Mouse (Mus musculus): ENCODE measurements around the gene 1810009A15Rik. TPM values are rescaled to one million over a fixed set of nuclear protein-coding genes. Genes with fewer than 3 reads are reported as not detected.

1810009A15Rik gene
- polyA plus RNA-seq, 1 experiment from 2014 or later = 39.0 TPM

- Histone ChIP-seq H3K4me2 (ENCODE audit: low read depth, low read length) (peak within 1 kb of the TSS; percentile 90), H3K27ac (ENCODE audit: low read depth, low read length) (peak within 1 kb of the TSS; percentile 78), H3K9me3 (ENCODE audit: control insufficient read depth, low read length) (no peaks in the 10 kb centered on the region), H3K36me3 (ENCODE audit: control insufficient read depth, insufficient read depth, low read length) (peaks cover 30% of the 10 kb centered on the region), H3K4me1 (ENCODE audit: control insufficient read depth, insufficient read depth, low read length) (peaks cover 11% of the 10 kb centered on the region), H3K9ac (replicated peaks; ENCODE audit: low read depth, low read length) (peak within 1 kb of the TSS; percentile 97), H3K27me3 (ENCODE audit: control insufficient read depth, insufficient read depth, low read length) (no peaks in the 10 kb centered on the region; the same call in 1 of the 2 replicates), H3K4me3 (ENCODE audit: low read depth, low read length) (peak within 1 kb of the TSS; percentile 98)
- under 1% methylated on average over 56 of the region's 59 CpGs for WGBS
- ATAC-seq (ENCODE audit: low read depth) = peak; percentile 98
Observed at GRCm38 (mm10) chr19:8871267-8872186, 17.1 kb upstream of the 1810009A15Rik start, which contains the start of gene Ubxn1. Gene Ubxn1 (plus strand): TSS chr19:8871496.

- ATAC-seq (ENCODE audit: low read depth) = no peak
- WGBS = 80% methylated on average over 10 of the region's 10 CpGs
- peak overlapping the region; percentile 97 for H3K9ac ChIP-seq (replicated peaks; ENCODE audit: low read depth, low read length)
- peaks cover 34% of the 10 kb centered on the region for H3K36me3 ChIP-seq (ENCODE audit: control insufficient read depth, insufficient read depth, low read length)
- no peak overlapping the region for H3K27ac ChIP-seq (ENCODE audit: low read depth, low read length)
- H3K27me3 ChIP-seq (ENCODE audit: control insufficient read depth, insufficient read depth, low read length) = no peaks in the 10 kb centered on the region; the same call in 1 of the 2 replicates
- no peaks in the 10 kb centered on the region for H3K9me3 ChIP-seq (ENCODE audit: control insufficient read depth, low read length)
- peak overlapping the region; percentile 90 for H3K4me2 ChIP-seq (ENCODE audit: low read depth, low read length)
- peaks cover 11% of the 10 kb centered on the region for H3K4me1 ChIP-seq (ENCODE audit: control insufficient read depth, insufficient read depth, low read length)
- peak overlapping the region; percentile 98 for H3K4me3 ChIP-seq (ENCODE audit: low read depth, low read length)
Observed at GRCm38 (mm10) chr19:8872266-8872840, 16.3 kb upstream of the 1810009A15Rik start.

GRCm38 (mm10) chr19:8875031-8875430 is 13.6 kb upstream of the 1810009A15Rik start:
- Histone ChIP-seq H3K27ac (ENCODE audit: low read depth, low read length) (no peak overlapping the region), H3K4me1 (ENCODE audit: control insufficient read depth, insufficient read depth, low read length) (peaks cover 19% of the 10 kb centered on the region), H3K4me3 (ENCODE audit: low read depth, low read length) (no peak overlapping the region), H3K9me3 (ENCODE audit: control insufficient read depth, low read length) (no peaks in the 10 kb centered on the region), H3K4me2 (ENCODE audit: low read depth, low read length) (no peak overlapping the region), H3K36me3 (ENCODE audit: control insufficient read depth, insufficient read depth, low read length) (peaks cover 34% of the 10 kb centered on the region), H3K9ac (replicated peaks; ENCODE audit: low read depth, low read length) (no peak overlapping the region), H3K27me3 (ENCODE audit: control insufficient read depth, insufficient read depth, low read length) (no peaks in the 10 kb centered on the region; the same call in 1 of the 2 replicates)
- no peak for ATAC-seq (ENCODE audit: low read depth)
- WGBS = 95% methylated on average over 7 of the region's 7 CpGs

- Histone ChIP-seq H3K4me2 (ENCODE audit: low read depth, low read length) (peak within 1 kb of the TSS; percentile 91), H3K27ac (ENCODE audit: low read depth, low read length) (peak within 1 kb of the TSS; percentile 85), H3K9ac (replicated peaks; ENCODE audit: low read depth, low read length) (peak within 1 kb of the TSS; percentile 82), H3K36me3 (ENCODE audit: control insufficient read depth, insufficient read depth, low read length) (peaks cover 12% of the 10 kb centered on the region), H3K9me3 (ENCODE audit: control insufficient read depth, low read length) (no peaks in the 10 kb centered on the region), H3K4me3 (ENCODE audit: low read depth, low read length) (peak within 1 kb of the TSS; percentile 76), H3K4me1 (ENCODE audit: control insufficient read depth, insufficient read depth, low read length) (peaks cover 10% of the 10 kb centered on the region; the same call in 1 of the 2 replicates), H3K27me3 (ENCODE audit: control insufficient read depth, insufficient read depth, low read length) (no peaks in the 10 kb centered on the region)
- WGBS = under 1% methylated on average over 42 of the region's 42 CpGs
- peak; percentile 97 for ATAC-seq (ENCODE audit: low read depth)
Observed at GRCm38 (mm10) chr19:8880311-8881033, 8.2 kb upstream of the 1810009A15Rik start, which contains the start of gene Uqcc3. Gene Uqcc3 (minus strand): TSS chr19:8880923.

- H3K27ac ChIP-seq (ENCODE audit: low read depth, low read length) = peak overlapping the region; percentile 85; the same call in 1 of the 2 replicates
- H3K4me2 ChIP-seq (ENCODE audit: low read depth, low read length) = peak overlapping the region; percentile 91
- no peaks in the 10 kb centered on the region for H3K9me3 ChIP-seq (ENCODE audit: control insufficient read depth, low read length)
- H3K9ac ChIP-seq (replicated peaks; ENCODE audit: low read depth, low read length) = peak overlapping the region; percentile 25; the same call in 1 of the 2 replicates
- peak overlapping the region; percentile 76 for H3K4me3 ChIP-seq (ENCODE audit: low read depth, low read length)
- no peak for ATAC-seq (ENCODE audit: low read depth)
- H3K36me3 ChIP-seq (ENCODE audit: control insufficient read depth, insufficient read depth, low read length) = 0 out of 2 replicates have a peak, but pooled peaks cover 8% of the 10 kb centered on the region
- peaks cover 10% of the 10 kb centered on the region; the same call in 1 of the 2 replicates for H3K4me1 ChIP-seq (ENCODE audit: control insufficient read depth, insufficient read depth, low read length)
- WGBS = 10% methylated on average over 3 of the region's 3 CpGs
- H3K27me3 ChIP-seq (ENCODE audit: control insufficient read depth, insufficient read depth, low read length) = no peaks in the 10 kb centered on the region
Observed at GRCm38 (mm10) chr19:8881034-8881392, 7.6 kb upstream of the 1810009A15Rik start.

- WGBS = 86% methylated on average over 3 of the region's 3 CpGs
- H3K4me1 ChIP-seq (ENCODE audit: control insufficient read depth, insufficient read depth, low read length) = peaks cover 18% of the 10 kb centered on the region
- no peak within 1 kb of the TSS for H3K4me3 ChIP-seq (ENCODE audit: low read depth, low read length)
- no peak within 1 kb of the TSS for H3K9ac ChIP-seq (replicated peaks; ENCODE audit: low read depth, low read length)
- no peaks in the 10 kb centered on the region for H3K36me3 ChIP-seq (ENCODE audit: control insufficient read depth, insufficient read depth, low read length)
- no peak for ATAC-seq (ENCODE audit: low read depth)
- H3K9me3 ChIP-seq (ENCODE audit: control insufficient read depth, low read length) = no peaks in the 10 kb centered on the region
- H3K4me2 ChIP-seq (ENCODE audit: low read depth, low read length) = no peak within 1 kb of the TSS
- H3K27ac ChIP-seq (ENCODE audit: low read depth, low read length) = no peak within 1 kb of the TSS
- H3K27me3 ChIP-seq (ENCODE audit: control insufficient read depth, insufficient read depth, low read length) = no peaks in the 10 kb centered on the region
Observed at GRCm38 (mm10) chr19:8883616-8884015, 5.0 kb upstream of the 1810009A15Rik start, which contains the start of the genes Lbhd1 and Gm49403. Gene Lbhd1 (plus strand): TSS chr19:8883732. Gene Gm49403 (plus strand): TSS chr19:8883930.

GRCm38 (mm10) chr19:8886916-8887584 is 1.6 kb upstream of the 1810009A15Rik start:
- 54% methylated on average over 1 of the region's 1 CpGs for WGBS
- 0 out of 2 replicates have a peak, but pooled peaks cover 3% of the 10 kb centered on the region for H3K36me3 ChIP-seq (ENCODE audit: control insufficient read depth, insufficient read depth, low read length)
- ATAC-seq (ENCODE audit: low read depth) = no peak
- H3K9ac ChIP-seq (replicated peaks; ENCODE audit: low read depth, low read length) = no peak overlapping the region
- H3K9me3 ChIP-seq (ENCODE audit: control insufficient read depth, low read length) = no peaks in the 10 kb centered on the region
- H3K4me2 ChIP-seq (ENCODE audit: low read depth, low read length) = no peak overlapping the region
- no peak overlapping the region for H3K4me3 ChIP-seq (ENCODE audit: low read depth, low read length)
- H3K4me1 ChIP-seq (ENCODE audit: control insufficient read depth, insufficient read depth, low read length) = peaks cover 9% of the 10 kb centered on the region
- H3K27ac ChIP-seq (ENCODE audit: low read depth, low read length) = no peak overlapping the region
- no peaks in the 10 kb centered on the region for H3K27me3 ChIP-seq (ENCODE audit: control insufficient read depth, insufficient read depth, low read length)

Data from neural tube, embryonic 14.5 days (tissue).